Mouse (Mus musculus): ENCODE results near the gene Lgr4.

DNA sequence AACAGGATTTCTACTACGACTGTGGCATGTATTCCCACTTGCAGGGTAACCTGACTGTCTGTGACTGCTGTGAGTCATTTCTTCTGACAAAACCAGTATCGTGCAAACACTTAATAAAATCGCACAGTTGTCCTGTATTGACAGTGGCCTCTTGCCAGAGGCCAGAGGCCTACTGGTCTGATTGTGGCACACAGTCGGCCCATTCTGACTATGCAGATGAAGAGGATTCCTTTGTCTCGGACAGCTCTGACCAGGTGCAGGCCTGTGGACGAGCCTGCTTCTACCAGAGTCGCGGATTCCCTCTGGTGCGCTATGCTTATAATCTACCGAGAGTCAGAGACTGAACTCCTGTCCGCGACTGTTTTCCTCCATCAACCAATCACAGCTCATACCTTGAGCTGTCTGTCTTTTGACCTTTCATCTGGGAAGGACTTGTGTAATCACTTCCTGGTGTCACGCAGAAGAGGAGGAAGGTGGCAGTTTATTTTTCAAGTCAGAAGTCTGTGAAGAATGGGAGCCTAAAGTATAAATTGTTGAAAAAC is 94.8 kb downstream of the Lgr4 start:
- TF ChIP-seq GATA1 (IDR thresholded peaks at IDR 0.05; ENCODE audit: borderline replicate concordance, low read length), result no peak
- TF ChIP-seq FLI1 (IDR thresholded peaks at IDR 0.05; ENCODE audit: low read length), result no peak

Measured in megakaryocyte, embryonic 14.5 days (primary cell).